In genomic region chr7:45770427-45771082, GRCm38 (mm10) we compare ENCODE assay signal across 18 mouse cellular contexts. TPM values are rescaled to one million over a fixed set of nuclear protein-coding genes. Genes with fewer than 3 reads are reported as not detected.
A peak's percentile ranks its signal among the peaks of the same experiment; 100 is the strongest.
DNase-seq lines count a peak whose midpoint lies in the region; ATAC-seq and TF ChIP-seq lines count a peak whose summit lies in the region.
"Had no signal": no experiment of that assay in that cellular context is flagged by ENCODE, and none has a peak within 500 bp of the region (broad histone marks: within the 10 kb centered on the region; RNA-seq: fewer than 3 reads in every experiment).

No protein-coding gene starts in this region.

- ATAC-seq in liver, embryonic 11.5 days (replicated peaks; ENCODE audit: low FRiP score) = 0 out of 2 replicates have a peak, but pooled peaks have one; percentile 15
- ATAC-seq in intestine, postnatal 0 days = peak; percentile 77
- ATAC-seq in forebrain, embryonic 14.5 days = no peak
- ATAC-seq: midbrain, embryonic 13.5 days had no signal

- no peak for DNase-seq in liver, embryonic 11.5 days (ENCODE audit: low spot score)
- DNase-seq in liver = no peak
- peak; percentile 20 to 41 for DNase-seq in kidney, postnatal 36 days
- DNase-seq in yolk sac, embryonic 10.5 days (ENCODE audit: low spot score) = peak; percentile 78
- no peak for DNase-seq in forebrain, embryonic 14.5 days (ENCODE audit: low spot score)
- DNase-seq in spleen, postnatal 10 days (ENCODE audit: low spot score in 2 of 2) = no peak
- DNase-seq: cerebellum, adult 9-11 months; heart, adult 18-20 months; right cerebral cortex, postnatal 4 days had no signal

- H3K4me2 ChIP-seq in liver, embryonic 11.5 days = no peak overlapping the region
- H3K4me2 ChIP-seq in intestine, postnatal 0 days (replicated peaks; ENCODE audit: low read depth) = peak overlapping the region; percentile 39
- no peak overlapping the region for H3K4me2 ChIP-seq in forebrain, embryonic 14.5 days (ENCODE audit: low read length)
- H3K4me2 ChIP-seq: heart, embryonic 15.5 days; liver, embryonic 15.5 days; midbrain, embryonic 13.5 days; neural tube, embryonic 15.5 days had no signal

- H3K4me3 ChIP-seq in liver, embryonic 11.5 days (ENCODE audit: low read depth, low read length) = no peak overlapping the region
- H3K4me3 ChIP-seq in intestine, postnatal 0 days (ENCODE audit: low read depth, low read length) = no peak overlapping the region
- H3K4me3 ChIP-seq in forebrain, embryonic 14.5 days (ENCODE audit: low read depth, low read length) = no peak overlapping the region
- H3K4me3 ChIP-seq: heart, embryonic 15.5 days; liver, embryonic 15.5 days; midbrain, embryonic 13.5 days; neural tube, embryonic 15.5 days had no signal

- 61% methylated on average over 8 of the region's 8 CpGs for WGBS in liver, embryonic 11.5 days
- WGBS in intestine, postnatal 0 days = 42% methylated on average over 8 of the region's 8 CpGs
- 80% methylated on average over 8 of the region's 8 CpGs for WGBS in forebrain, embryonic 14.5 days

- no peaks in the 10 kb centered on the region for H3K4me1 ChIP-seq in liver, embryonic 11.5 days (replicated peaks; ENCODE audit: control insufficient read depth, insufficient read depth, low read length)
- H3K4me1 ChIP-seq in intestine, postnatal 0 days (replicated peaks; ENCODE audit: control insufficient read depth, insufficient read depth, low read length) = no peaks in the 10 kb centered on the region
- no peaks in the 10 kb centered on the region for H3K4me1 ChIP-seq in forebrain, embryonic 14.5 days (ENCODE audit: control insufficient read depth, insufficient read depth, low read length)
- H3K4me1 ChIP-seq: heart, embryonic 15.5 days; liver, embryonic 15.5 days; midbrain, embryonic 13.5 days; neural tube, embryonic 15.5 days had no signal

- no peak overlapping the region for H3K9ac ChIP-seq in liver, embryonic 11.5 days (ENCODE audit: low read depth, low read length)
- H3K9ac ChIP-seq in intestine, postnatal 0 days (ENCODE audit: low read depth, low read length) = no peak overlapping the region
- no peak overlapping the region for H3K9ac ChIP-seq in forebrain, embryonic 14.5 days (ENCODE audit: low read length)
- H3K9ac ChIP-seq: heart, embryonic 15.5 days; liver, embryonic 15.5 days; midbrain, embryonic 13.5 days; neural tube, embryonic 15.5 days had no signal

- no peak for TF ChIP-seq CTCF in intestine, postnatal 0 days (IDR thresholded peaks at IDR 0.05; ENCODE audit: low read depth)

- H3K9me3 ChIP-seq in liver, embryonic 11.5 days (ENCODE audit: control insufficient read depth, low read length) = no peaks in the 10 kb centered on the region
- no peaks in the 10 kb centered on the region for H3K9me3 ChIP-seq in intestine, postnatal 0 days (ENCODE audit: control insufficient read depth)
- H3K9me3 ChIP-seq in forebrain, embryonic 14.5 days (replicated peaks; ENCODE audit: control insufficient read depth, low read length) = no peaks in the 10 kb centered on the region
- H3K9me3 ChIP-seq: heart, embryonic 15.5 days; liver, embryonic 15.5 days; midbrain, embryonic 13.5 days; neural tube, embryonic 15.5 days had no signal

- H3K36me3 ChIP-seq in liver, embryonic 11.5 days (ENCODE audit: control insufficient read depth, insufficient read depth, low read length) = no peaks in the 10 kb centered on the region
- no peaks in the 10 kb centered on the region for H3K36me3 ChIP-seq in intestine, postnatal 0 days (ENCODE audit: control insufficient read depth, insufficient read depth)
- no peaks in the 10 kb centered on the region for H3K36me3 ChIP-seq in forebrain, embryonic 14.5 days (ENCODE audit: control insufficient read depth, insufficient read depth, low read length)
- H3K36me3 ChIP-seq: heart, embryonic 15.5 days; liver, embryonic 15.5 days; midbrain, embryonic 13.5 days; neural tube, embryonic 15.5 days had no signal

- H3K27ac ChIP-seq in liver, embryonic 11.5 days (ENCODE audit: low read depth, low read length) = no peak overlapping the region
- peak overlapping the region; percentile 68 for H3K27ac ChIP-seq in intestine, postnatal 0 days (ENCODE audit: low read depth, low read length)
- no peak overlapping the region for H3K27ac ChIP-seq in forebrain, embryonic 14.5 days (ENCODE audit: low read depth, low read length)
- H3K27ac ChIP-seq: heart, embryonic 15.5 days; liver, embryonic 15.5 days; midbrain, embryonic 13.5 days; neural tube, embryonic 15.5 days had no signal

- H3K27me3 ChIP-seq in liver, embryonic 11.5 days (replicated peaks; ENCODE audit: control insufficient read depth, insufficient read depth, low read length) = no peaks in the 10 kb centered on the region; the same call in 1 of the 2 replicates
- no peaks in the 10 kb centered on the region for H3K27me3 ChIP-seq in intestine, postnatal 0 days (replicated peaks; ENCODE audit: control insufficient read depth, insufficient read depth, low read length)
- H3K27me3 ChIP-seq in forebrain, embryonic 14.5 days (replicated peaks; ENCODE audit: control insufficient read depth, insufficient read depth, low read length) = no peaks in the 10 kb centered on the region
- H3K27me3 ChIP-seq: midbrain, embryonic 13.5 days had no signal

RNA-seq across cellular contexts. Expression of gene Lmtk3, which starts 13.0 kb away (rescaled TPM):
- polyA plus RNA-seq in liver, embryonic 11.5 days (2014; fragmentation: Nextera tagmentation; extraction: Ambion mirVana) = 0.30 and 0.45 TPM in 2 replicates
- polyA plus RNA-seq in intestine, postnatal 0 days (2015; fragmentation: Nextera tagmentation; extraction: Ambion mirVana) = 0.08 and 0.29 TPM in 2 replicates
- polyA plus RNA-seq in forebrain, embryonic 14.5 days (2014; fragmentation: Nextera tagmentation; extraction: Ambion mirVana) = 11.8 and 18.4 TPM in 2 replicates
- polyA plus RNA-seq: heart, embryonic 15.5 days; liver, embryonic 15.5 days; thymus, postnatal 0 days had no signal

RNA-seq across cellular contexts. Expression of gene Sult2b1, which starts 13.9 kb away (rescaled TPM):
- polyA plus RNA-seq in liver, embryonic 11.5 days (2014; fragmentation: Nextera tagmentation; extraction: Ambion mirVana) = 0.65 and 0.70 TPM in 2 replicates
- polyA plus RNA-seq in intestine, postnatal 0 days (2015; fragmentation: Nextera tagmentation; extraction: Ambion mirVana) = 36.7 and 37.1 TPM in 2 replicates
- 4.0 and 5.4 TPM in 2 replicates for polyA plus RNA-seq in forebrain, embryonic 14.5 days (2014; fragmentation: Nextera tagmentation; extraction: Ambion mirVana)

RNA-seq across cellular contexts. Expression of gene Cyth2, which starts 43.8 kb away (rescaled TPM):
- 67.2 and 69.1 TPM in 2 replicates for polyA plus RNA-seq in liver, embryonic 11.5 days (2014; fragmentation: Nextera tagmentation; extraction: Ambion mirVana)
- 61.9 and 66.4 TPM in 2 replicates for polyA plus RNA-seq in intestine, postnatal 0 days (2015; fragmentation: Nextera tagmentation; extraction: Ambion mirVana)
- 286 TPM in 2 replicates for polyA plus RNA-seq in forebrain, embryonic 14.5 days (2014; fragmentation: Nextera tagmentation; extraction: Ambion mirVana)

RNA-seq across cellular contexts. Expression of gene Spaca4, which starts 44.9 kb away (rescaled TPM):
- not detected in 2 replicates for polyA plus RNA-seq in liver, embryonic 11.5 days (2014; fragmentation: Nextera tagmentation; extraction: Ambion mirVana)
- polyA plus RNA-seq in intestine, postnatal 0 days (2015; fragmentation: Nextera tagmentation; extraction: Ambion mirVana) = 0.17 and 0.22 TPM in 2 replicates
- not detected in 2 replicates for polyA plus RNA-seq in forebrain, embryonic 14.5 days (2014; fragmentation: Nextera tagmentation; extraction: Ambion mirVana)
- polyA plus RNA-seq: embryonic facial prominence, embryonic 14.5 days; heart, embryonic 15.5 days; hindbrain, embryonic 11.5 days; large intestine, adult 2 months; liver, embryonic 15.5 days; midbrain, embryonic 13.5 days; neural tube, embryonic 15.5 days; thymus, postnatal 0 days had no signal

RNA-seq across cellular contexts. Expression of gene Fam83e, which starts 49.5 kb away (rescaled TPM):
- polyA plus RNA-seq in liver, embryonic 11.5 days (2014; fragmentation: Nextera tagmentation; extraction: Ambion mirVana) = 0.77 and 1.1 TPM in 2 replicates
- 16.6 and 16.7 TPM in 2 replicates for polyA plus RNA-seq in intestine, postnatal 0 days (2015; fragmentation: Nextera tagmentation; extraction: Ambion mirVana)
- polyA plus RNA-seq in forebrain, embryonic 14.5 days (2014; fragmentation: Nextera tagmentation; extraction: Ambion mirVana) = 0.11 and 0.15 TPM in 2 replicates

Comparison
In these comparisons a context has a peak if more than half of its experiments do, and no peak if none do; other contexts are left out.
1. DNase-seq: peak in kidney, postnatal 36 days (2 of 2) and yolk sac, embryonic 10.5 days (single experiment); none in liver, embryonic 11.5 days (single experiment), liver (single experiment), forebrain, embryonic 14.5 days (single experiment) and spleen, postnatal 10 days (0 of 2).